Mouse (Mus musculus) testis, adult 2 months (tissue): Measurements from ENCODE around the gene Fdxacb1. TPM values are rescaled to one million over a fixed set of nuclear protein-coding genes. Genes with fewer than 3 reads are reported as not detected.

ENCODE experiments used
- H3K27ac ChIP-seq: fragments of 200-500 bp; 2 replicates; pipeline ENCODE4 v1.5.1; 2012; ENCODE audit warnings: low read depth, low read length; ENCODE audit not compliant: control insufficient read depth, insufficient read depth
- H3K27me3 ChIP-seq: fragments of 200-500 bp; 2 replicates; pipeline ENCODE4 v1.6.1; 2012; ENCODE audit warnings: mild to moderate bottlenecking, low read length, moderate library complexity; ENCODE audit not compliant: control insufficient read depth, insufficient read depth
- H3K36me3 ChIP-seq: fragments of 200-500 bp; 2 replicates; pipeline ENCODE4 v1.6.1; 2012; ENCODE audit warnings: mild to moderate bottlenecking, low read length; ENCODE audit not compliant: control insufficient read depth, insufficient read depth
- H3K4me1 ChIP-seq: fragments of 200-500 bp; 2 replicates; pipeline ENCODE4 v1.6.1; 2012; ENCODE audit warnings: low read length; ENCODE audit not compliant: control insufficient read depth, insufficient read depth
- H3K4me3 ChIP-seq: fragments of 200-500 bp; 2 replicates; pipeline ENCODE4 v1.5.1; 2012; ENCODE audit warnings: low read depth, mild to moderate bottlenecking, low read length, moderate library complexity, mixed read lengths; ENCODE audit not compliant: control insufficient read depth
- CTCF ChIP-seq: fragments of 200-500 bp; IDR thresholded peaks from 2 replicates; pipeline ENCODE4 v1.5.1; 2012; ENCODE audit warnings: low read depth, mild to moderate bottlenecking, inconsistent platforms, low read length, moderate library complexity; ENCODE audit not compliant: control insufficient read depth, insufficient read depth, insufficient replicate concordance
- POLR2A ChIP-seq: fragments of 200-500 bp; IDR thresholded peaks from 2 replicates; pipeline ENCODE4 v1.6.1; 2012; ENCODE audit warnings: low read depth, mild to moderate bottlenecking, inconsistent platforms, low read length, moderate library complexity; ENCODE audit not compliant: control insufficient read depth
- polyA plus RNA-seq: library from polyadenylated mRNA; depleted of rRNA; stranded (reverse); fragments of >200 nt; gene quantifications from 2 replicates; pipeline ENCODE4 v1.2.3, GENCODE M21; 2012

Gene Fdxacb1
- polyA plus RNA-seq, 1 experiment: 5.3 TPM

DNA sequence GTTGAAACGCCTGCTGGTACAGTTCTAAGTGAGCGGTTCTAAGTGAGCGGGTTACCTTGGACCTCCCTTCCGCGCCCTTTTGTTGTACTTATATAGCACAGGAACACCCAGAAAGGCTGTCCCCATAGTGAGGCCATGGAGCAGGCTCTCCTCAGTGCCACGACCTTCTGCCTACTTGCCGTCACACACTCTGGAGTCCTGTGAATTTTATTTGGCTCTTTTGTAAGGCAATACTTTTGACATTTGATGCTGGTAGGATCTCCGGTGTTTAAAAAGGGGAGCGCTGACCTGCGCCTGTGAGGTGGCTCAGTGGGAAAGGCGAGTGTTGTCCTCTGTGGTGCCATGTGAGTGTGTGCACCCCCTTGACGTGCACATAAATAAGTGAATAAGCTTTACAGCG, 41.1 kb downstream of the Fdxacb1 start:
- H3K4me3 ChIP-seq: no peak overlapping the region
- H3K36me3 ChIP-seq: peaks cover 3% of the 10 kb centered on the region
- no peaks in the 10 kb centered on the region for H3K4me1 ChIP-seq
- no peak for TF ChIP-seq POLR2A
- TF ChIP-seq CTCF: no peak
- no peak overlapping the region for H3K27ac ChIP-seq
- no peaks in the 10 kb centered on the region for H3K27me3 ChIP-seq

DNA sequence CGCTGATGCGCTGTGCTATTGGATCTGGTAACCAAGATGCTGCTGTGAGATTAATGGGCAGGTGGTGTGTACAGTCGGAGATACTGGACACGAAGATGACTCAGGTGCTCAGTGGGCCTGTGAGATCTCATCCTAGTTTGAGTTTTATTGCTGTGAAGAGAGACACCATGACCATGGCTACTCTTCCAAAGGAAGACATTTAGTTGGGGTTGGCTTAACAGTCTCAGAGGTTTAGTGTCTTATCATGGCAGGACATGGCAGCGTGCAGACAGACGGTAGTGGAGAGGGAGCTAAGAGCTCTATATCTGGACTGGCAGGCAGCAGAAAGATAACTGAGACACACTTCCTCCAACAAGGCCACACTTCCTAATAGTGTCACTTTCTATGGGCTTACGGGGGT, 43.2 kb downstream of the Fdxacb1 start:
- no peak for TF ChIP-seq CTCF
- TF ChIP-seq POLR2A: no peak
- Histone ChIP-seq H3K36me3 (no peaks in the 10 kb centered on the region), H3K4me1 (no peaks in the 10 kb centered on the region), H3K27me3 (no peaks in the 10 kb centered on the region), H3K4me3 (no peak overlapping the region), H3K27ac (no peak overlapping the region)

DNA sequence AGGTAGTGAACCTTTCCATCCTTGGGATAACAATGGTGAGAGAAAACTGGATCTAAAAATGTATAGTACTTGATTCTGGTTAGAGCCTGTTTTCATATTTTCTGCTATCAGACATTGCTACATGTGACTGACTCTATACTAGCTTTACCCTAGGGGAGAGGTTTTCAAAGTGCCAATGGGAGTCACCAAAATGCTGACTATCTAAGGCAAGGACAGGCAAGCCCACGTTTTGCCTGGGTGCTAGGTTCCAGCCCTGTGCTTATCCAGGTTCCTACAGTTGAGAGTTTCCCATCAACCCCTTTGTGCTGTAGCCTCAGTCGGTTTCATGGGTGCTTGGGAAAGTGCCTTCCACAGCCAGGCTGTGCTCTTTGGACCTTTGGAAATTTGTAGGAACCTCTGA, 43.7 kb downstream of the Fdxacb1 start:
- Histone ChIP-seq H3K4me3 (no peak overlapping the region), H3K4me1 (no peaks in the 10 kb centered on the region), H3K27ac (no peak overlapping the region), H3K36me3 (no peaks in the 10 kb centered on the region), H3K27me3 (no peaks in the 10 kb centered on the region)
- TF ChIP-seq POLR2A (no peak), CTCF (no peak)

DNA sequence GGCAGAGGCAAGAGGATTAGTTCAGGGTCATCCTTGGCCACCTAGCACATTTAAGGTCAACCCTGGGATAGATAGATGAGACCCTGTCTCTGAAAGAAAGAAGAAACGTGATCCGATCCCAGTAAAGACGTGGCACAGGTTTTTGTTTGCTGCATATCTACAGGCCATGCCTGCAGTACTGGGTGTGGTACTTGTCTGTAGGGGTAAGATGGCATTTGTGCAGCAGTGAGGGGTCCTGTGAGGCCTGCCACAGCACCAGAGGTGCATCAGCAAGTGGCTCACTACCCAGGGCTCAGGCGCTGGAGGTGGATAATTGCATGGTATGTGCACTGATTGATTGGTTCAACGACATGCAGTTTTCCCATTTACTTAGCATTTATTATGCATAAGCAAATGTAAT, 45.8 kb downstream of the Fdxacb1 start:
- Histone ChIP-seq H3K27ac (no peak overlapping the region), H3K27me3 (no peaks in the 10 kb centered on the region), H3K4me1 (no peaks in the 10 kb centered on the region), H3K36me3 (no peaks in the 10 kb centered on the region), H3K4me3 (no peak overlapping the region)
- TF ChIP-seq CTCF: no peak
- TF ChIP-seq POLR2A: no peak

DNA sequence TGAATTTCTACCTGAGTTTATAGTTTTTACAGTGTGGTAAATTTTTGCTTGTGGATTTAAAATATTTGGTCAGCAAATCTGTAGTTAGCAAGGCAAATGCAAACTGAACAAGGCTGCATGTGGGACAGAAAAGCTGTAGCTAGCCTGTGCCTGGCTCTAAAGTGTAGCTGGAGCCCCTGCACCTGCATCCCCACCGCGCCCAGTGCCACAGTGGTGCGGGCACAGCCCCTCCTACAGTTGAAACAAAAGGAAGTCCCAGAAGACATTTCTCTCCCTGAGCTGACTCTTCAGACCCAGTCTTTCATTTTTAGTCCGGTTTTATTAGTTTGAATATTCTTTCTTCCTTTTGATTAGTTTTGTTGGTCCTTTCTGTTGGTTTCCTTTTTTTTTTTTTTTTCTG, 47.6 kb downstream of the Fdxacb1 start:
- no peak for TF ChIP-seq CTCF
- TF ChIP-seq POLR2A: no peak
- Histone ChIP-seq H3K36me3 (no peaks in the 10 kb centered on the region), H3K27me3 (no peaks in the 10 kb centered on the region), H3K4me1 (no peaks in the 10 kb centered on the region), H3K27ac (no peak overlapping the region), H3K4me3 (no peak overlapping the region)

DNA sequence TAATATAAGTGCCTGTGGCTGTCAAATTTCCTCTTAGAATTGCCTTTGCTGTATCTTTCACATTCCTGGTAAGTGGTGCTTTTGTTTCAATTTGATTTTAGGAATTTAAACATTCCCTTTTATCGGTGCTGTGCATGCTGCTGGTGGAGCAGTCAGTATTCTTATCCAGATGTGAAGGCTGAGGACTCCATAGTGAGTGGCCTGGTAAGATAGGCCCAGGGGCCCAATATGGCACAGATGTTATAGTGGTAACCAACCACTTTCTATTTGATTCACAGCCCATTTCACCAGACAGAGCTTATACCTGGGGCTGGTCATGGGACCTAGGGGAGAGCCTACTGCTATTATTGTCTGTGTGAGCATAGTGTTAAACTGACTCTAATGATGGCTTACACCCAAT, 48.5 kb downstream of the Fdxacb1 start:
- no peak for TF ChIP-seq POLR2A
- Histone ChIP-seq H3K36me3 (no peaks in the 10 kb centered on the region), H3K27ac (no peak overlapping the region), H3K4me1 (no peaks in the 10 kb centered on the region), H3K4me3 (no peak overlapping the region), H3K27me3 (no peaks in the 10 kb centered on the region)

DNA sequence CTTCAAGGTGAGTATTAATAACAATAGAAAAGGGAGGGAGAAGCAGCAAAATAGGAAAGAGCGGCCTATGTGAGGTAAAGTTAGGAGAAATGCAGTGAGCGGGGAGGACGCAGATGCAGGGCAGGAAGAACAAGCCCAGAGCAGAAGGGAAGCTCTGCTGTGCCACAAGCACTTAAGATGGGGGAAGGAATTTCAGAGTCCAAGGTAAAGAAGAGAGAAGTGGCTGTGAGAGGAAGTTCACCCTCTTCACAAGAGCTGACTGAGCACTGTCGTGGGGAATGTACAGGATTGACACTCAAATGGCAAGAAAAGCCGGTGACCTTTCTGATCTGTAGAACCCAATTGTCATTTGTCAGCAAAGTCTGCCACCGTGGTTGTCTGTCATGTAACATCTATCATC, 50.0 kb downstream of the Fdxacb1 start:
- Histone ChIP-seq H3K27ac (no peak overlapping the region), H3K4me3 (no peak overlapping the region), H3K4me1 (no peaks in the 10 kb centered on the region), H3K27me3 (no peaks in the 10 kb centered on the region), H3K36me3 (no peaks in the 10 kb centered on the region)
- TF ChIP-seq POLR2A: no peak
- TF ChIP-seq CTCF: no peak

DNA sequence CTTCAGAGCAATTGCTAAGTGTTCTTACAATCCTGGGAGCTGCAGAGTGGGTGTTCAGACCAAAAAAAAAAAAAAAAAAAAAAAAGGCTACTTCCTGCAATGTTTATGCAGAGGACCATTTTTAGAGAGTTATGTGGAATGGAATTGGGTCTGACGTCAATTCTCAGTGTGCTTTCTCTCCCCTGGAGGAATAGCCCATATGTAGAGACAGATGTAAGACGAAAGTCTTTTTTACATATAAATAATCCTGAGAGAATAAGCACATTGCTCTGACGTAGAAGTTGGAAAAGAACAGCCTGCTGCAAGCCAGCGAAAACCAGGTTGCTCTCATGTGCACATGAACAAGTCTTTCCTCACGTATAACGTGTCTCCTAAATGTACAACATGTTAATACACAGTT, 51.7 kb downstream of the Fdxacb1 start:
- H3K4me1 ChIP-seq: no peaks in the 10 kb centered on the region
- H3K4me3 ChIP-seq: no peak overlapping the region
- no peak for TF ChIP-seq POLR2A
- no peak for TF ChIP-seq CTCF
- H3K36me3 ChIP-seq: no peaks in the 10 kb centered on the region
- no peak overlapping the region for H3K27ac ChIP-seq
- no peaks in the 10 kb centered on the region for H3K27me3 ChIP-seq

DNA sequence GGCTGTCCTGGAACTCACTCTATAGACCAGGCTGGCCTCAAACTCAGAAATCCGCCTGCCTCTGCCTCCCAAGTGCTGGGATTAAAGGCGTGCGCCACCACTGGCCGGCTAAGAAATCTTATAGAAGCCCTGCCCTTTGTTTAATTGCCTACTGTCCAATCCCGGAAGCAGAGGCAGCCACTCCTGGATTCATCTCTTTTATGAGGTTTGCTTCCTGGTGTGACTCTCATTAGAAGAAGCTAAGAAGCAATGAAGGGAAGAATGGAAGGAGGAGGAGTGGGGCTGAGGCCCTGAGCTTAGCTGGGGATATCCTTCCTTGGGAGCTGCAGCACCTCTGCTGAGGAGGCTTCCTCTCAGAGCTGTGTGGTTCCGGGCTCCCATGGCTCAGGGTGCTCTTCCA, 53.6 kb downstream of the Fdxacb1 start:
- Histone ChIP-seq H3K27me3 (no peaks in the 10 kb centered on the region), H3K27ac (no peak overlapping the region), H3K4me3 (no peak overlapping the region), H3K4me1 (no peaks in the 10 kb centered on the region), H3K36me3 (no peaks in the 10 kb centered on the region)
- TF ChIP-seq POLR2A: no peak
- no peak for TF ChIP-seq CTCF
